Mouse (Mus musculus) gastrocnemius, postnatal 4 days (tissue): ENCODE results near the gene Olfr47. TPM values are rescaled to one million over a fixed set of nuclear protein-coding genes. Genes with fewer than 3 reads are reported as not detected.

Experiments used
- total RNA-seq, 2 experiments: library from RNA; stranded (reverse); gene quantifications; 2 replicates each; pipeline ENCODE4 v1.2.3; 2021

Olfr47 gene
- total RNA-seq, 2 experiments from 2014 or later: not detected

Other genes starting within 250 kb of the Olfr47 start
- not detected for gene Olfr441, start 125.2 kb upstream of the Olfr47 start, total RNA-seq
- gene Olfr237-ps1, start 85.0 kb upstream of the Olfr47 start, total RNA-seq: not detected
- gene Olfr437, start 68.2 kb upstream of the Olfr47 start, total RNA-seq: not detected
- not detected for gene Olfr13, start 59.4 kb upstream of the Olfr47 start, total RNA-seq
- not detected for gene Olfr435, start 34.4 kb upstream of the Olfr47 start, total RNA-seq
- not detected for gene Olfr434, start 18.5 kb upstream of the Olfr47 start, total RNA-seq
- gene Arhgef5, start 34.1 kb downstream of the Olfr47 start, total RNA-seq: 10 to 100 TPM in 1 of 2 experiments, 1 to 10 TPM in 1; 7.9 to 10.3 TPM
- not detected for gene Nobox, start 78.0 kb downstream of the Olfr47 start, total RNA-seq